Mouse (Mus musculus) small intestine, adult 2 months (tissue): ENCODE results near the gene Csf1.

Source experiments
- CTCF ChIP-seq: fragments of 200-500 bp; IDR thresholded peaks from 2 replicates; pipeline ENCODE4 v1.5.1; 2012; ENCODE audit warnings: low read depth, mild to moderate bottlenecking, control low read depth, inconsistent platforms, low read length, moderate library complexity, mixed read lengths; ENCODE audit not compliant: insufficient replicate concordance, insufficient read length; ENCODE audit errors: extremely low read depth
- POLR2A ChIP-seq: fragments of 200-500 bp; IDR thresholded peaks from 2 replicates; pipeline ENCODE4 v1.6.1; 2012; ENCODE audit warnings: low read depth, mild to moderate bottlenecking, control low read depth, inconsistent platforms, low read length, moderate library complexity

- TF ChIP-seq POLR2A, result no peak
- no peak for TF ChIP-seq CTCF
Measured at GRCm38 (mm10) chr3:107715971-107716370, 44.3 kb downstream of the Csf1 start.
